9 mouse cellular contexts compared by ENCODE assay signal in genomic region chr1:165858356-165858755, GRCm38 (mm10).
DNase-seq lines count a peak whose midpoint lies in the region; ATAC-seq and TF ChIP-seq lines count a peak whose summit lies in the region.
"Had no signal": no experiment of that assay in that cellular context is flagged by ENCODE, and none has a peak within 500 bp of the region (broad histone marks: within the 10 kb centered on the region; RNA-seq: fewer than 3 reads in every experiment).

No protein-coding gene starts in this region.

- H3K36me3 ChIP-seq in liver, adult 2 months (ENCODE audit: control insufficient read depth, insufficient read depth, low read length), result no peaks in the 10 kb centered on the region
- no peaks in the 10 kb centered on the region for H3K36me3 ChIP-seq in midbrain, embryonic 15.5 days (replicated peaks)
- H3K36me3 ChIP-seq: liver, embryonic 15.5 days had no signal

- H3K4me2 ChIP-seq in midbrain, embryonic 15.5 days, result no peak overlapping the region
- H3K4me2 ChIP-seq: liver, embryonic 15.5 days had no signal

- no peaks in the 10 kb centered on the region for H3K9me3 ChIP-seq in midbrain, embryonic 15.5 days
- H3K9me3 ChIP-seq: liver, embryonic 15.5 days had no signal

- no peaks in the 10 kb centered on the region for H3K27me3 ChIP-seq in liver, adult 2 months (ENCODE audit: control insufficient read depth, insufficient read depth, low read length)
- H3K27me3 ChIP-seq in midbrain, embryonic 15.5 days (replicated peaks), result no peaks in the 10 kb centered on the region; the same call in 1 of the 2 replicates
- H3K27me3 ChIP-seq: liver, embryonic 15.5 days had no signal

- peak; percentile 57 for DNase-seq in embryo, embryonic 10 days (ENCODE audit: low spot score)
- no peak for DNase-seq in embryo, embryonic 11 days
- no peak for DNase-seq in liver, adult 2 months (ENCODE audit: extremely low read depth, low read depth, low spot score)
- no peak for DNase-seq in liver
- DNase-seq in cerebellum, adult 11-12 months, result no peak
- no peak for DNase-seq in heart, postnatal 14 days

- H3K4me1 ChIP-seq in liver, adult 2 months (ENCODE audit: control insufficient read depth, insufficient read depth, low read length), result no peaks in the 10 kb centered on the region
- H3K4me1 ChIP-seq in brown adipose tissue, adult 24 weeks (ENCODE audit: control insufficient read depth, insufficient read depth, insufficient read length, low read length), result peaks cover 31% of the 10 kb centered on the region
- no peaks in the 10 kb centered on the region for H3K4me1 ChIP-seq in midbrain, embryonic 15.5 days

- 86% methylated on average over 5 of the region's 5 CpGs for WGBS in liver, adult 2 months
- 80% methylated on average over 5 of the region's 5 CpGs for WGBS in midbrain, embryonic 15.5 days

- no peak for TF ChIP-seq POLR2A in liver, adult 2 months (IDR thresholded peaks at IDR 0.05; ENCODE audit: extremely low read depth, insufficient read depth, low read length)

- H3K4me3 ChIP-seq in liver, adult 2 months (ENCODE audit: insufficient read depth, low read depth, low read length), result no peak overlapping the region
- H3K4me3 ChIP-seq in brown adipose tissue, adult 24 weeks (ENCODE audit: insufficient read depth, low read depth, low read length), result no peak overlapping the region
- no peak overlapping the region for H3K4me3 ChIP-seq in midbrain, embryonic 15.5 days
- H3K4me3 ChIP-seq: liver, embryonic 15.5 days had no signal

- no peak overlapping the region for H3K9ac ChIP-seq in liver, adult 2 months (ENCODE audit: low read depth, low read length)
- H3K9ac ChIP-seq in midbrain, embryonic 15.5 days, result no peak overlapping the region
- H3K9ac ChIP-seq: liver, embryonic 15.5 days had no signal

- H3K79me2 ChIP-seq in liver, adult 2 months (ENCODE audit: control insufficient read depth, insufficient read depth, low read length), result no peaks in the 10 kb centered on the region

- peak; percentile 69 for TF ChIP-seq CTCF in liver, adult 2 months (IDR thresholded peaks at IDR 0.05; ENCODE audit: low read depth, low read length)

- 0 out of 2 replicates have a peak, but pooled peaks have one; percentile 3 for ATAC-seq in midbrain, embryonic 15.5 days (replicated peaks)

- intact Hi-C loops in heart, postnatal 14 days (cut with DNase I), result no loop called here

- H3K27ac ChIP-seq in liver, adult 2 months (replicated peaks; ENCODE audit: insufficient read depth, low read depth, low read length), result no peak overlapping the region
- peak overlapping the region; percentile 26; the same call in 1 of the 2 replicates for H3K27ac ChIP-seq in brown adipose tissue, adult 24 weeks (replicated peaks; ENCODE audit: low read depth, low read length)
- no peak overlapping the region for H3K27ac ChIP-seq in midbrain, embryonic 15.5 days
- H3K27ac ChIP-seq: liver, embryonic 15.5 days had no signal
